Mouse (Mus musculus): Measurements from ENCODE around the gene Slc2a3.
"Not testable (repeated sequence)": the region's sequence is repeated elsewhere in the genome, so short reads cannot be mapped to it uniquely, and the experiment has no call there.

Slc2a3 gene

DNA sequence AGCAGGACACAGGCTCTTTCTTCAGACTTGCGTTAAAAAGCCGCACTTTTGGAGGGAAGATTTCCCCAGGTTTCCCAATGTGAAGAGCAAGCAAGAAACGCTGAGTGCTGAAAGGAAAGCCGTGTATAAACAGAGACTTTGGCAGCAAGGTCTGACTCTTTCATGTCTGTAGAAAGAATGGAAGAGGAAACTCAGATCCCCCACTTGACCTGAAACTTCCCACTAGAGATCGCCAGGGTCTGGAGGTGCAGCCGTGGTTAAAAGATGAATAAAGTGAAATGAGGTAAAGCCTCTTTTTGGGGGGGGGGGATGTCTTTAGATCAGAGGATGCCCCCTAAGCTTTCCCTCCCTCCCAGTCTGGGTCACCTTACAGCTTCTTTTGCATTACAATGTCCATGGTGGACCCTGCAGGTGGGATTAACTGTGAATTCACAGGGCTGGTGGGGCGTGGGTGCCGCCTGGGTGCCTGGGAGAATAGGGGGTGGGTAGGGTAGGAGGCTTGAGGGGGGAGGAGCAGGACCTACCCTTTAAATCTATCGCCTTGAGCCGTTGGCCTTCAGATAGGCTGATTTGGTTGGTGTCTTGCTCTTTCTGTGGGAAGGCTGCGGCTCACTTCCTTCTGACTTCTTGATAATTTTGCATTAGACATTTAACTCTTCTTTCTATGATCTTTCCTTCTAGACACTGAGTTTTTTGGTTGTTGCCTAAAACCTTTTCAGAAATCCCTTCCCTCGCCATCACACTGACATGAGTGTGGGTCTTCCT is 94.2 kb downstream of the Slc2a3 start, which contains the start of gene Nanog:
Nanog (plus strand) TSS at position 454 of the 765 bp plus-strand sequence.
- DNase-seq (ENCODE audit: low read depth): no peak

DNA sequence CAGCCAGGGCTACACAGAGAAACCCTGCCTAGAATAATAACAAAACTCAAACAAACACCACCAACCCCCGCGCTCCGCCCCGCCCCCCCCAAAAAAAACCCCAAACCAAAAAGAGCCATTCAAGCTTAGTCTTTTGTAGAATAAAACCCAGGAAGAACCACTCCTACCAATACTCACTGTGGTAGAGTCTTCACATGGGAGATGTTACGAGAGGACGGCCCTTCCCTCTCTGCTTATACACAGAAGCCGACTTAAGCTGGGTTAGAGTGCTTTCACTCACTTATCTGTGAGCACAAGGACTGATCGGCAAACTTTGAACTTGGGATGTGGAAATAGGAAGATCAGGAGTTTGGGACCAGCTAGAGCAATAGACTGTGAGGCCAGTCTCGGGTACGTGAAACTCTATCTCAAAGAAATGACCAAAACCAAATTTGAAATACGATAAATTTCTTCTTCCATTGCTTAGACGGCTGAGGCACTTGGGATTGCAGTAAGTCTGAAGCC is 95.1 kb downstream of the Slc2a3 start:
- no peak for DNase-seq (ENCODE audit: low read depth)

DNA sequence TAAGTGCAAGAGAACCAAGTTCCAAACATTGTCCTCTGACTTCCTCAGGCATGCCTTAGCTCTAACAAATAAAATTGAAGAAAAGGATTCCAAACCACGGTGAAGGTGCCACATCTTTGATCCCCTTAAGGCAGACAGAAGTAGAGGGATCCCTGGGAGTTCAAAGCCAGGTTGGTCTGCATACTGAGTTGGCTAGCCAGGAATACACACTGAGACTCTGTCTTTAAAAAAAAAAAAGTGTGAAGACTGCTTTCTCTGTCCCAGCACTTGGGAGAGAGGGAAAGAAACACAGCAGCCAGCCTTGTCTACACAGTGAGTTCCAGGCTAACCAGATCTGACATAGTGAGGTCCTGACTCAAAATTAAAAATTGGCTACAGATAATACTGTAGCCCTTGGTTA is 97.7 kb downstream of the Slc2a3 start:
- no peak for DNase-seq (ENCODE audit: low read depth)

DNA sequence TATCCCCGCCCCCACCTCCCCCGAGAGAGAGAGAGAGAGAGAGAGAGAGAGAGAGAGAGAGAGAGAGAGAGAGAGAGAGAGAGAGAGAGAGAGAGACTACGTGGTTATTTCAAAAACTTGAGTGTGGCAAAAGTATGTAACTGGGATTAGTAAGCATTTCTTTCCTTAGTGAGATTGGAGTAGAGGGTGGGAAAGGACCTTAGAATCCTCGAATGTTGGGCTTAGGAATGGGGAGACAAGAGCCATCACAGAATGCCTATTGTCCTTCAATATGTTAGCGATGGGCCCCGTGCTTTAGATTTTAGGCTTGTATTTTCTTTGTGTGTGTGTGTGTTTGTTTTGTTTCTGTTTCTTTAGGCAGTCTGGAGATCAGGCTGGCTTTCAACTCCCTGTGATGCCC is 98.2 kb downstream of the Slc2a3 start:
- DNase-seq (ENCODE audit: low read depth): no peak

DNA sequence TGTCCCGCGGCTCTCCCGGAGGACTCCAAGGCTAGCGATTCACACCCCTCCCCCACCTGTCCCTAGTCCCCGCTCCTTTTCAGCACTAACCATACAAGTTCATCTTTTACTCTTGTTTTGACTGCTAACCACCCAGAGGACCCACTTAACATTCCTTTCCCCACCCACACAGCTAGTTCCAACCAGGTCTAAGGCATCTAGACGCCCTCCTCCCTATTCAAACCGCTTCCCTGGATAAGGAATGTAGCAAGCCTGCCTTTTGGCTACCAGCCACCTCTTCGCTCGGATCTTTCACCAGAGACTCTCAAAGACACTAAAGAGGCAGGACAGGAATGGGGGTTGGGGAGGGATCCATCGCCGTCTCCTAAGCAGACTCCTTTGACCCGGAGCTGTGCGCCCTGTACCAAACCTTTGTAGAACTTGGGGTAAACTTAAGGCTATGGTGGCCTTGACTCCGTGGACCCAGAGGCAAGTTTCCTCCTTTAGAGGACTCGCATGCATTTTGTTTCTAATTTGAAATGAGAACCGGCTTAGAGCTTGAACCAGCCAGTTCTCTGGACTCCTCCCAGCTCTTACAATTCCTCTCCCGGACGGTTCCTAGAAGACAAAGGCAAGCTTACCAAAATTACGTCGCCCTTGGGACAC is 98.8 kb downstream of the Slc2a3 start:
- peak; percentile 95 for DNase-seq (ENCODE audit: low read depth)

DNA sequence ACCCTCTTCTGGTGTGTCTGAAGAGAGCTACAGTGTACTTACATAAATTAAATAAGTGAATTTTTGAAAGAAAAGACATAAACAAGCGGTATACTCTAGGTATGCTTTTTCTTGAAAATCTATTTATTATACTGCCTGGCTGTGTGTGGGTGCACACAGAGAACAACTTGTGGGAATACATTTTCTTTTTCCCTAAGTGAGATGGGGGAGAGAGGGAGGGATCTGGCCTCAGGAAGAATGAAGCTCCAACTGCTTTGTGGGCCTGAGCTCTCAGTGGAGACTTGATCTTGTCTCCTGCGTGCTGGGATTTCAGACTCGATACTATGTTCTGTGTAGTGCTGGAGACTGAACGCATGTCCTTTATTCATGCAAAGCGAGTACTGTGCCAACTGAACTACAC is 99.6 kb downstream of the Slc2a3 start:
- no peak for DNase-seq (ENCODE audit: low read depth)

DNA sequence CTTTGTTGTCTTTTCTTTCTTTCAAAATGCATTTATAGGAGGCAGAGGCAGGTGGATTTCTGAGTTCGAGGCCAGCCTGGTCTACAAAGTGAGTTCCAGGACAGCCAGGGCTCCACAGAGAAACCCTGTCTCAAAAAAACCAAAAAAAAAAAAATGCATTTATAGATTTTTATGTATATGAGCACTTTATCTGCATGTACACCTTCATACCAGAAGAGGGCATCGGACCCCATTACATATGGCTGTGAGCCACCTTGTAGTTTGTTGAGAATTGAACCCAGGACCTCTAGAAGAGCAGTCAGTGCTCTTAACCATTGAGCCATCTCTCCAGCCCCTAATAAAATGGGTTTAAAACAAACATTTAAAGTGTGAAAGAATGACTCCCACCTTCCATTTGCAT is 101.8 kb downstream of the Slc2a3 start:
- not testable (repeated sequence) for DNase-seq (ENCODE audit: low read depth)

DNA sequence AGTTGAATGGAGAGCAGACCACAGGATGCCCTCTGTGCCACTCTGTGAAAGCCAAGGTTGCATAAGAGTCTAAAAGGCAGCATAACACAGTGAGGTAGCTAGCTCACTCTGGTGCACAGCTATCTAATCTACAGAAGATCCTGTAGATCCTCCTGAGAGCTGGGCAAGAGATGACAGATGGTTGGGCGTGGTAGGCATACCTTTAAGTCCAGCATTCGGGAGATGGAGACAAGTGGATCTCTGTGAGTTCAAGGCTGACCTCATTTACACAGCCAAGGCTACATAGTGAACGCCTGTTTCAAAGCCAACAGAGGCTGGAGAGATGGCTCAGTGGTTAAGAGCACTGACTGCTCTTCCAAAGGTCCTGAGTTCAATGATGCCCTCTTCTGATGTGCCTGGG is 106.0 kb downstream of the Slc2a3 start:
- no peak for DNase-seq (ENCODE audit: low read depth)

DNA sequence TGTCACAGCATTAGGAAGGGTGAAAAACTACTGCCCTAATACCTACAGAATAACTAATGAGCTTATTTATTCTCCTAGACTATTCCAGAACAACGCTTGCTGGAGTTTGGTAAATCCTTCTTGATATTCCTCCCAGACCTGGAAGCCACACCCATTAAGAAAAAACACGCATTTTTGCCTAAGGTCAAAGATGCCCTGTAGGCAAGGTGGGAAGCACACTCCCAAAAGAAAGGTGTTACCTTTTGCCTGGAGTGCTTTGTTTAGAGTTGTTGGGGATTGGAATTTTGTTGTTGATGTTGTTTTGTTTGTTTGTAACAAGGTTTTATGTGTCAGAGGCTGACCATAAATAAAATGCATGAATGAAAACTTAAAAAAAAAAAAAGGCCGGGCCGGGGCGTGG is 111.4 kb downstream of the Slc2a3 start:
- no peak for DNase-seq (ENCODE audit: low read depth)

DNA sequence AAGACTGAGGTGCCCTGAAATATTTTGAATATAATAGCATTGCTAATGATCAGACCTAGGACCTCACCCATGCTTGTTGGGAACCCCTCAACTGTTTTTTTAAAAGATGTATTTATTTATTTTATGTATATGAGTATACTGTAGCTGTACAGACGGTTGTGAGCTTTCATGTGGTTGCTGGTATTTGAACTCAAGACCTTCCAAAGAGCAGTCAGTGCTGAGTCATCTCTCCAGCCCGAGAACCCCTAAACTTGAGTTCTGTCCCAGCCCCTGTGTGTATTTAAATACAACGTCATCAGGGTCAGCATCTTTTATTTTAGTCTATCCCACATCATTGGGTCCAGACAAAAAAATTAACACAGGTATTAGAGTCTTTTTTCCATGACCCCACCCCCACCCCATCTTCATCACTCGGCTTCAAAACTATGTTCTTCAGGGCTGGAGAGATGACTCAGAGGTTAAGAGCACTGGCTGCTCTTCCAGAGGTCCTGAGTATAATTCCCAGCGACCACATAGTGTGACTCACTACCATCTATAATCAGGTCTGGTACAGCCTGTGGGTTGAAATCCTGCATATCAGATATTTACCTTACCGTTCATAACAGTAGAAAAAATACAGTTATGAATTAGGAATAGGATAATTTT is 111.9 kb downstream of the Slc2a3 start:
- DNase-seq (ENCODE audit: low read depth): peak; percentile 82

DNA sequence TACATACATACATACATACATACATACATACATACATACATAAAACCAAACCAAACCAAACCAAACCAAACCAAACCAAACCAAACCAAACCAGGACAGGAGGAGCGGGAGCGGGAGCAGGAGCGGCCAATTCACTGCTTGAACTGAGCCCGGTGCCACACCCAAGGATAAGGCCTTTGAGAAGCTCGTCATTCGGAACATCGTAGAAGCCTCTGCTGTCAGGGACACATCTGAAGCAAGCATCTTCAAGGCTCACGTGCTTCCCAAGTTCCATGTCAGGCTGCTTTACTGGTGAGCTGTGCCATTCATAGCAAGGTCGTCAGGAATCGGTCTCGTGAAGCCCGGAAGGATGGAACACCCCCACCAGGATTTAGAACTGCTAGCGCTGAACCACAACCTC is 114.7 kb downstream of the Slc2a3 start:
- DNase-seq (ENCODE audit: low read depth): no peak

DNA sequence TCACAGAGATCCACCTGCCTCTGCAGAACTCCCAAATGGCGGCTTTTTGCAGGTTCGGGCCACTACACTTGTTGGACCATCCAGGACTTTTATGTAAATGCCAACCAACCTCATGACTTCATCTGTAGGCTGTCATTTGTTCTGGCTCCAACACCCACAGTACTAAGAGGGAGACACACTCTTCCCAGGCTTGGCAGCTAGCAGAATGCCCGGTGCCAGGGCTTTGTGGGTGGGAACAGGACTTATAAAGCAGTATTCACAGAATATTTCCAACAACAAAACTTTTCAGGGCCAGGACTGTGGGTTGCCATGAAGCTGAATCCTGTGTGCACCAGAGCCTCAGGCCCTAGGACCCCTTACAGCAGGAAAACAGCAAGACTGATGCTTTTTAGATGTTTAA is 118.8 kb downstream of the Slc2a3 start:
- DNase-seq (ENCODE audit: low read depth): no peak

Data from NIH3T3 (cell line).